Mouse (Mus musculus) gonadal fat pad, adult 2 months (tissue): ENCODE measurements around the gene Tmem18. TPM values are rescaled to one million over a fixed set of nuclear protein-coding genes. Genes with fewer than 3 reads are reported as not detected.

Source experiments
- DNase-seq: peaks from one replicate; pipeline ENCODE4 v3.0.0-alpha.2; 2012; ENCODE audit warnings: low read depth
- polyA plus RNA-seq: library from polyadenylated mRNA; depleted of rRNA; stranded (reverse); fragments of >200 nt; gene quantifications from 2 replicates; pipeline ENCODE4 v1.2.3, GENCODE M21; 2012; rRNA removed

Gene Tmem18
- polyA plus RNA-seq = 13.0 and 17.5 TPM in 2 replicates

DNA sequence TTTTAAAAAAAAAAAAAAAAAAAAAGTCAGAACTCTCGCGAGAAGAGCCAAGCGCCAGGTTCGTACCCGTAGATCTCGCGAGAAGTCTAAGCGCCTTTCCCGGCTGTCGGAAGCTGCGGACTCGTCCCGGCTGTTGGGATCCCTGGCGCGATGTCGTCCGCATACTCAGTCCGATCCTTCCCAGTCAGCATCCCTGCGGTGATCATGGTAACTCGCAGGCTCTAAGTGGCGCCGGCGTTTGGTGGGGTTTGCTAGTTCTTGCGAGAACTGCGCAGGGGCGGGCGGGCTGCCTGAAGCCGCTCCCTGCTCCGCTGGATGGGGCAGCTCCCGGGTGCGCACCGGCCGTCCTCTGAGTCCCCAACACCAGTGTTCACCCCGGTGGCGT is at the start of gene Tmem18:
Gene Tmem18, plus strand, starts transcription at position 71 of the 385 bp plus-strand sequence.
- DNase-seq = peak; percentile 28

DNA sequence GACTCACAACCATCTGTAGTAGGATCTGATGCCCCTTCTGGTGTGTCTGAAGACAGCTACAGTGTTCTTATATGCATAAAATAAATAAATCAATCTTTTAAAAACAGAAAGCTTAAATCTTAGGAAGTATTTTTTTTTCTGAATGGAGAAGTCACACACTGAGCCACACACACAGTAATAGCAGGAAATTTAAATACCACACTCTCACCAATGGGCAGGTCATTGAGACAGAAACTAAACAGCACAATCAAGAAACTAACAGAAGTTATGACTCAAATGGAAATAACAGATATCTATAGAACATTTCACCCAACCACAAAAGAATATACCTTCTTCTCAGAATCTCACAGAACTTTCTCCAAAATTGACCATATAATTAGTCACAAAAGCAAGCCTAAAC is 26.9 kb upstream of the Tmem18 start:
- no peak for DNase-seq

DNA sequence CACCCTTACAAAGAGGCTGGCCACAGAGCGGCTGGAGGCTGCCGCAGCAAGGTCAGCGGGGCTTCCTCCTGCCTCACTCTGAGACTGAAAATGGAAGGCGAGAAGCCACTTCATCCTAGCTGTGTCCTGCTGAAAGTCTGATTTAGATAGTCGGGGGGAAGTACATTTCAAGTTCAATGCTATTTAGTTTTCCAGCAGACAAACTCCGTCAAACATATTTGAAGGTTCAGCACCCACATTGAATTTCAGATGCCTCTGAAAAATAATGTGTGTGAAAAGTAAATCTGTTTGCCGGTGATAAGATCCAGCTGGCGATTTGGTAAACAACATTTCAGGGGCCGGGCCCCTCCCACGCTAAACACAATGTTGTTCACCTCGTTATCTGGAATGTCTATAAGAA is 22.8 kb upstream of the Tmem18 start:
- no peak for DNase-seq

DNA sequence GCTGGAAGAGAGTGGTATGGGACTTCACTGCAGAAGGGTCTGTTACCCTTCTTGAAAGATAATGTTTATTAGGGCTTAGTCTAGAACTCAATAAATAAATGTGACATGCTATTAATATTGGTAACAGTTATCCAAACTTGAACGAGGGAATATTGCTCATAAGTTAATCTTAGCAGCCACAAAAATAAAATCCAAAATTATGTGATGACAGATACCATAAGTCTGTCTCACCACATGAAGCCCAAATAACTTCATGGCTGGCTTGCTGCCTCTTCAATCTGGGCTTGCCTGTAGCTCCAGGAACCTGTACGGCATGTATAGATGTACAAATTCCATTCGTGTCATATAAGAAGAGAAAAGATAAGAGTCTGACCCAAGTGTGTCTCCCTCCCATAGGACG is 12.2 kb upstream of the Tmem18 start:
- no peak for DNase-seq

DNA sequence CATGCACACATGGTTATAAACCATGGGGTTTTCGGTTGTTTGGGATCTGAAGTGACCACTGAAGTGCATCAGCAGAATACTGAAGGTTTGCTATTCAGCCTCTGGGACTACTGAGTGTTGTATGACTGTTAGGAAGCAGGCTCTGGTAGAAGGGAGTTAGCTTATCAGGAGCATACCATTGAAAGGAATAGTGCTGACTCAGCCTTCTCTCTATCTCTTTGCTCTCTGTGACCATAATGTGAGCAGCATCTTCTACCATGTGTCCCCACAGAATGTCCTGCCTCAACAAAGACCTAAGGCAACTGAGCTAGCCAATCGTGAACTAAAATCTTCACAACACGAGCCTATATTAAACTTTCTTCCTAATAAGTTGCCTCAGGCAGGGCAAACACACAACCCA is 8.3 kb upstream of the Tmem18 start:
- DNase-seq = no peak

DNA sequence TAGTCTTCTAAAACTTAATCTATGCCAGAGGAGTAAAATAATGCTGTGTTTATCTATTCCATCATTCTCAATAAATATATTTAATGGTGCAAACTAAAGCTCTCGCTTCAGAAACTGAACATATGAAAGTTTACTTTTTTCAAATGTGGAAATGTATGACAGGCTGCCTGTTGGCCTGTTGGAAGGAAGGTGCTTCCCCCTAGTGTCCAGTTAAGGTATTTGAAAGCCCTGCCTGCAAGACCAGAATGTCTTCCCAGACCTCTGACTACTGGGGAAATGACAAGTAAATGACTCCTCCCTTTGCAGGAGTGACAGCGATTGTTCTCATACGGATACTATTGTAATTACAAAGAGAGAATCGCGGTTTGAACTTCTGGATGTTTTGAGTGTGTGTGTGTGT is 6.2 kb upstream of the Tmem18 start:
- DNase-seq = no peak

DNA sequence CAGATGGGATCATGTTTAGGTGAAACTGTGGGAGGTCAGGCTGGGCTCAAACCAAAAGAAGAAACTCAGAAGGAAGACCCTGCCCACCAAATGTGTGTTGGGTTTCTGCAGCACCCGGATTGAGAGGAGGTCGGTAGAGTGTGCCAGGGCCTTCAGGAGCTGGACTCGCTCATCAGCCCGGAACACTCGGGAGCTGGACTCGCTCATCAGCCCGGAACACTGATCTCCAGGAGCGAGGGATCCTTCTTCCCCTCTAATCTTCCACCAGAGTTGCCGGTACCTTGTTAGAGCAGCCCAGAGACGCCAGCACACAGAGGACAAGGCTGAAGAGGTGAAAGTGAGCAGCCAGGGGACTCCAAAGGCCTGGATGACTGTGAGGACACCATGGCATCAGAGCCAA is 2.9 kb upstream of the Tmem18 start:
- DNase-seq = no peak

DNA sequence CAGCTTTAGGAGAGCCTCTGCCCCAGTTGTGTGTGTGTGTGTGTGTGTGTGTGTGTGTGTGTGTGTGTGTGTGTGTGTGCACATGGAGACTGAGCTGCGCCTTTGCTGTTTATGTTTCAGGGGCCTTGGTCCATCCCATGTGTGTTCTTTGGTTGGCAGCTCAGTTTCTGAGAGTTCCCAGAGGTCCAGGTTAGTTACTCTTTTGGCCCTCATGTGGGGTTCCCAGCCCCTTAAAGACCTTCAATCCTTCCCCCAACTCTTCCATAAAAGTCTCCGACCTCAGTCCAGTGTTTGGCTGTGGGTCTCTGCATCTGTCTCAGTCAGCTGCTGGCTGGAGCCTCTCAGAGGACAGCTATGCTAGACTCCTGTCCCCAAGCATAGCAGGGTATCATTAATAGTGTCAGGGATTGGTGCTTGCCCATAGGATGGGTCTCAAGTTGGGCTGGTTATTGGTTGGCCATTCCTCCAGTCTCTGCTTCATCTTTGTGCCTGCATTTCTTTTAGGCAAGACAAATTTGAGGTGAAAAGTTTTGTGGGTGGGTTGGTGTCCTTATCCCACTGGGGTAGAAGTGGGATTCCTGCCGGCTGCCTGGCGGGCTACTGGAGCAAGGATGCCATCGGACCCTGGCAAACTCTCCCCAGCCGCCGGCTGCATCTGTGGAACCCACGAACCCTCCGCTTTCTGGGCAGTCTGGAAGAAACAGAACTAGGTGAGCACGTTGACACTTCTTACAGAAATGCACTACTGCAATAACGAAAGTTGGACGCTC is 455 bp upstream of the Tmem18 start:
- DNase-seq = no peak

DNA sequence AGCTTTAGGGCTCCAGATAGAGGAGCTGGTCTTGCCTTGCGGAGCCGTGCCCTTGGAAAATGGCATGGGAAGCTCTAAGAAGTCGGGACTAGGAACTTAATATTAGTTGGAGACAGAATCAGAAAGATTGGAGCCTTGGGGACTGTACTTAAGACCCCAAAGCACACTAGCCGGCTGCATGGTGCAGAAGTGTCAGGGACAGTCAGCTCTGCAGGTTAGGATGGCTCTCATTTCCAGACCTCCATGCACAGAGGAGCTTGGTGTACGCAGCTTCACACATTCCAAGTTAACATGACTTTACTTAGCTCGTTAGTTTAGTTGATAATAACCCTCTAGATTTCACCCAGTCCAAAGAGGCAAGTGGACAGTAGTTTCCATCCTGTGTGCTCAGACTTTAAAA is 637 bp downstream of the Tmem18 start:
- no peak for DNase-seq

DNA sequence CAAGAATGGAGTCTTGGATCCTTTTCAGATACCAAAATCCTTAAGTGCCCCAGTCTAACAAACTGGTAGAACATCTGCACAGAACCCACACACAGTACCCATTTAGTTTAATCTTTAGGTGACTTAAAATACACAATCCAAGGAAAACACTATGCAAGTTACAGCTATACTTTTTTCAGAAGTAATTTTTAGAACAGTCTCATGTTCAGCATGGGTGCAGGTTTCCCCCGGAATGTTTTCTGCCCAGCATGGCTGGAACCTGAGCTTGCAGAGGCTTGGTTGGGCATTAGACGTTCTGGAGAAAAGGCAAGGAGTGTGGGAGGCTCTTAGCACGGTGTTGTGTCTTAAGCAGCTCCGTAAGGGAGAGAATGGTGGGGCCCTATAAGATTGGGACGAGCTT is 7.6 kb downstream of the Tmem18 start:
- no peak for DNase-seq

DNA sequence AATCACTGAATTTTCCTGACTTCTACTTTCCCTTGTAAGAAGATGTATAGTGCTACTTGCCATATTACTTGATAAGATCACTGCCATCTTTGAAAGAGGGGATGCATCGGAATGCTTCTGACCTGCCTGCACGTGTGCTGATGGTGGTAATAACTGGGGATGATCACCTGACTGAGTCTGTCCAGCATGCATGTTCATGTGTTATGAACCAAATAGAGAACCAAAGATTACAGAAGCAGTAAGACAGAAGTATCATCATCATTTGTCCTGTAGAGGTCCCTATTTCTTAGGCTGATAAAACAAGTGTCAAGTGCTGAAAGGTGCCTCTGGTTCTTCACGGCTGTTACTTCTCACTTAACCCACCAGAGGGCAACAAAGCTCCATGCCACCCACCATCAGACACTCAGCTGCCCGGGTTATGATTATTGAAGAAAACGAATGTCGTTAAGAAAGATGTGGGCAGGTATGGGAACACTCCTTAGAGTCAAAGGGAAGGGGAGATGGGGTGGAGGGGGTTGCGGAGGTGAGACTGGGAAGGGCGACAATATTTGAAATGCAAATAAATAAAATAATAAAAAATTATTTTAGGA is 12.7 kb downstream of the Tmem18 start:
- DNase-seq = no peak

DNA sequence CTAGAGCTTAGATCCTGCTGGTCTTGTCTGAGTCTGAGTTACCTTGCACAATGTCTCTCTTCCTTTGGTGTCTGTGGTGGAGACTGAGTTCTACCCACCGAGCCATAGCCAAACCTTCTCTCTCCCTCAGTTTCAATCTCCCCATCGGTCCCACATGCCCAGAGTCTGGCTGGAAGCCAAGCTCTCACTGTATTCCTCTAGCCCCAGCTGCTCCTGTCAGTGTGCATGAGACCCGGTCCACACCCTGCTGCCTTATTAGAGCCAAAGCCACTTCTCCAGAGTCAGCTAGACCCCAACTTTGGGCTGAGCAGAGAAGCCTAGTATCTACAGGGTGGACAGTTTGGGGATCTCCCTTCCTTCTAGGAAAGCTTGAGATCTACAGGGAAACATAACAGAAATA is 14.7 kb downstream of the Tmem18 start:
- no peak for DNase-seq

DNA sequence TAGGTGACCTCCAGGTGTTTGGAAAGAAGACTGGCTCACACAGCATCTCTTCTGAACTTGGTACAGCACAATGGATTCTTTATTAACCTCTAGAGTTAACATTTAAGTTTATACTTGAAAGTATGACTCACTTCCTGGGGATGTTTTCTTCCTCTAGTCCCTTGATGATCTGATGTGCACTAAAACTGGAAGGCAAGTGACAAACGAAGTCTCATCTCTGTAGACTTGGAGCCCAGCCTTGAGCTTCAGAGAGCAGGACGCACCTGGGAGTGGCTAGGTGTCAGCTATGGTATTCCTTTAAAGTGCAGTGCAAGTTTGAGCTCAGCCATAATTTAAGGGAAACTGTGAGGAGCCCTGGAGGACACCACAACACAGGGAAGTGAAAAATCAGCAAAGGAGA is 15.2 kb downstream of the Tmem18 start:
- no peak for DNase-seq

DNA sequence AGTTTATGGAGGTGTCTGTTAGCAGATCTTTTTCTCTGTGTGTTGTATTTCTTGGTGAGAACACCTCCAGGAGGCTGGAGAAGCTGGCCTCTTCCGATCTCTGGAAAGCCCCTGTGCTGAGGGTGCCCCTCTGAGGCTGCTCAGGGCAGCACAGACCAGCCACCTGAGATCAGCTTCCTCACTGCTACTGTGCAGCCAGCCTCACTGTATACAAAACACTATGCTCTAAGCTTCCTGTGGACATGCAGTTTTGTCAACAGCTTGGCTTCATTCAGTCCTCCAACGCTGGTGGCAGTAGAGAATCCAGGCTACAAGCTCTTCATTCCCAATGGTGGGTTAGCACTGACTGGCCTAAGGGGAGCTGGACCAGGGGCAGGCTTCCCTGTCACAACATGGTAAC is 15.8 kb downstream of the Tmem18 start:
- DNase-seq = no peak

DNA sequence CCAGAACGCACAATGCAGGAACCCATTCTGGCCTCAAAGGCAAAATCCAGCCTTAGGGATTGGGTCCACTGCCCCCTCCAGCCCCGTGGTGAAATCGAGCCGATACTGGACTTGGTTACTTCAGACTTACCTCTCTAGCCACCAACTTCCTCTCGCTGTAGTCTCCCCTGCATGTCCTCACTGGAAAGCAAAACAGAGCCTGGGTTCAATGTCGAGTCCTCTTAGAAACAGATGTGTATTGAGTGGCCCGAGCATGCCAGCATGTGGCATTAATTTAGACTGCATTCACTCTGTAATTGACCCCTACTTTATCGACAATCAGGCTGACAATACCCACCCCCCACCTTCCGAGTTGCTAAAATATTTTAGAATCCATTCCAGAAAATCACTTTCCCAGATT is 19.8 kb downstream of the Tmem18 start:
- no peak for DNase-seq

DNA sequence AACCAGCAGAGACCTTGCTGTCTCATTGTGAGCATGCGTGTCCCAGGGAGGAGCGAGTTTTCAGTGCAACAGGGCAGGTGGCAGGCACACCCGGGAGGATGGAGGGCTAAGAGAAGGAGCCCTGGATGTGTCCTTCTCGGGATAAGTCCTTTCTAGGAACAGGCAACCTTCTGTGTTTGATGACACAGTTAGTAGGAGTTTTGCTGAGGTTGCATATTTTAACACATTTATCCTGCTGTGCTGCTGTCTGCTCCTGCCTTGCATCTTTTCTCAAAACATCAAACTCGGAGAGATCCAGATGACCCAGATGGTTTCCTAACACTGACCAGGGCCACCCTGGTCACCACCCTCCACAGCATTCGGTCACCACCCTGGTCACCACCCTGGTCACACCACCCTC is 20.6 kb downstream of the Tmem18 start:
- no peak for DNase-seq

DNA sequence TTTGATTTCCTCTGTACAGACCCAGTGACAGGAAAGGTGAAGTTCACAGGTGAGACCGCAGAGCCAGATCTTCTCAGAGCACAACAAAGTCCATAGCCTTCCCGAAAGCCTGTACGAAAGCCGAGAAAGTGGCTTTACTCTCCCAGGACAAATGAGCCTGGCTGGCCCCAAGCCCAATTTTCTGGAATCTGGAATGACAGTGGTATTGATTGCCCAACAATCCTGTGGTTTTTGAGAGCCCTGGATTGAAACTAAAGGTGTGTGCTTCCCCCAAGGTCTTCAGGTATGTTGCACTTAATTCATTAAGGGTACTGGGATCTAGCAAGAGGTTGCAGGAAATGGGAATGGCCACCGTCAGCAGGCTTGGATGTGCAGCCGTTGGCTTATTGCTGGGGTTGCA is 21.7 kb downstream of the Tmem18 start:
- DNase-seq = no peak

DNA sequence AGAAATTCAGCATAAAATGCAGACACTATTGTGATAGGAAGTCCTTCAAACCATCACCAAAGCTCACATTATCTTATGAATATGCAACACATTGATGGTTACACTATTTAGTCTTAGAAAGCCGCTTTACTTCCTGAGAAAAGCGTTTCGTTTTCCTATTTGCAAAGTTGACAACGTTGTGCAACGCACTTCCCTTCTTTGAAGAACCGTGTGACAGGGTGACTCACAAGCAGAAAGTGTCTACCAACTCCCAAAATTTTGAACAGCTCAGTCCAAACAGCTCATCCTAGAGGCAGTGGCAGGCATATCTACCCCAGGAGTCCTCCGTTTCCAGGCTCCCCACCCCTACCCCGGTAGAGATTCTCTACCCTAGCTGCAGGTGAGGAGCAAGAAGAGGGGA is 22.5 kb downstream of the Tmem18 start:
- no peak for DNase-seq

DNA sequence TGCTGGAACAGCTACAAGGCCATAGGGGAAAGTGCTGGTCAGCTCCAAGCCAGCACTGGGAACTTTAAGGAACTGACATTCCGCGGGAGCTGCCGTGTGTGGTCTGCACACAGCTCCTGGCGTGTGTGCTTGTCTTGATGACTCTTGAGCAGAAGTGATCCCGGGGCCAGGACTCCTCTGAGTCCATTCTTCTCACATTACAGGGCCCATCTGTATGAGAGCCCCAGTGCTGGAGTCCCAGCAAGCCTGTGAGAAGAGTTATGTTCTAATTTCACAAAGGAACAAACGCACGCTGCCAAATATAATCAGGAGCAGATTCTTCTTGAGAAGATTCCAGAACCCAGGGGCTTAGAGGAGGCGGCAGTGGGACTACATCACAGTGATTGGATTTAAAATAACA is 34.2 kb downstream of the Tmem18 start:
- DNase-seq = no peak

DNA sequence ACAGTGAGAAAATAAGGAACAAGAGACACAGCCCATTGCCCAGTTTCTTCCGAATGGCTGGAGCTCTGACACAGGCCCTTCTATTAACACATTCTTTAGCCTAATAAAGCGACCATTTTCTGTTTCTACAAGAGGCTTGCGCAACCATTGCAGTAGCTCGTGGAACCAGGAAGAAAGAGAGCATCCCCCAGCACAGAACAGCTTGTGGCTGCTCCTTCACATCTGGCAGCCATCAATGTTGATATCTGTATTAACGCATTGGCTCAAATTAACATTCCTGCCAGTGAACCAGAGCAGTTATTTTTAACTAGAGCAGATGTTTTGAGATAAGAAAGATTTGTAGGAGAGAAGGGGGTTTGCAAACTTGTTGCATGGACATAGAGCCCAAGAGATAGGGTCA is 44.2 kb downstream of the Tmem18 start:
- DNase-seq = no peak

DNA sequence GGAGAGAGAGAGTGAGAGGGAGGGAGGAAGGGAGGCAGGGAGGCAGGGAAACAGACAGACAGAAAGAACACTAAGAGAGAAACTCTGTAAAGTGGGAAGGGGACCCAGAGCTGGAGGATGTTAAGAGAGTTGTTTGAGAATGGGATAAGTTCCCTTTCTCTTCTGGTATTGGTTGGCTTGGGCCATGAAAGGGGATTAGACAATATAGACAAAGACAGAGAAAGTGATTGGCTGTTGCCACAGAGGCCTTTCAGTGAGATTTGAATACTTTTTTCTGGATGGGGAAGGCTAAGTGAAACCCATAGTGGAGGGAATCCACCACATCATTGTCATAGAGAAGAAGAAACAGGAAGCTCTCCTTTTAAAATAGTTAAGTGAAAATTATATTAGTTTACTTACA is 50.3 kb downstream of the Tmem18 start:
- DNase-seq = no peak
